Mouse (Mus musculus): ENCODE data around the gene Syngr2.

Syngr2 gene

GRCm38 (mm10) chr11:117816389-117816996 lies 7.0 kb downstream of the Syngr2 start:
- ChIA-PET CTCF (interaction anchor here (0.6 to 4.0 kb wide), 24 partner anchors 8 to 456 kb away, joined by 3 to 19 read pairs (median 3); partner anchors contain the start of genes Afmid (in 1 of the 4) and Tk1 (in 1 of the 4)), POLR2A (interaction anchor here (0.5 to 5.0 kb wide), 30 partner anchors 9 to 531 kb away, joined by 3 to 18 read pairs (median 4); partner anchors contain the start of genes Afmid (in 4 of the 4), Tk1 (in 4 of the 4), Tmc6 (in 1 of the 4) and Tmc8 (in 1 of the 4))

- ChIA-PET POLR2A (interaction anchor here in 3 of 4 experiments (0.9 to 5.0 kb wide), 16 partner anchors 8 to 55 kb away, joined by 3 to 24 read pairs (median 4); partner anchors contain the start of genes Gm20708 (in 3 of the 3) and Syngr2 (in 3 of the 3)), CTCF (interaction anchor here in 2 of 4 experiments (1.2 to 4.0 kb wide), 3 partner anchors 13 to 29 kb away, joined by 3 to 17 read pairs (median 3); no protein-coding TSS in a partner anchor)
Measured at GRCm38 (mm10) chr11:117819095-117819494, 9.6 kb downstream of the Syngr2 start.

- CTCF ChIA-PET = interaction anchor here in 2 of 4 experiments (1.0 to 4.0 kb wide), 3 partner anchors 11 to 15 kb away, joined by 3 to 17 read pairs (median 4); partner anchors contain the start of genes Gm20708 (in 1 of the 2) and Syngr2 (in 1 of the 2)
- POLR2A ChIA-PET = interaction anchor here (0.6 to 5.0 kb wide), 11 partner anchors 10 to 479 kb away, joined by 3 to 24 read pairs (median 5); partner anchors contain the start of genes Gm20708 (in 3 of the 4) and Syngr2 (in 3 of the 4)
Measured at GRCm38 (mm10) chr11:117820173-117820572, 10.7 kb downstream of the Syngr2 start.

- ChIA-PET CTCF (interaction anchor here in 2 of 4 experiments (0.7 to 1.1 kb wide), 2 partner anchors 13 to 32 kb away, joined by 3 read pairs; no protein-coding TSS in a partner anchor), POLR2A (interaction anchor here in 2 of 4 experiments (1.0 to 5.0 kb wide), 5 partner anchors 10 to 83 kb away, joined by 3 to 24 read pairs (median 4); partner anchors contain the start of genes Gm20708 (in 1 of the 2) and Syngr2 (in 1 of the 2))
Measured at GRCm38 (mm10) chr11:117821868-117822267, 12.4 kb downstream of the Syngr2 start.

- ChIA-PET CTCF (interaction anchor here in 2 of 4 experiments (0.6 to 4.2 kb wide), 3 partner anchors 9 to 245 kb away, joined by 3 to 31 read pairs (median 8); no protein-coding TSS in a partner anchor), POLR2A (interaction anchor here in 2 of 4 experiments (0.6 to 1.5 kb wide), 4 partner anchors 9 to 411 kb away, joined by 3 to 6 read pairs (median 4); no protein-coding TSS in a partner anchor)
Measured at GRCm38 (mm10) chr11:117822728-117823241, 13.3 kb downstream of the Syngr2 start.

GRCm38 (mm10) chr11:117823411-117823810 lies 13.9 kb downstream of the Syngr2 start:
- CTCF ChIA-PET = interaction anchor here in 3 of 4 experiments (0.6 to 4.2 kb wide), 5 partner anchors 9 to 246 kb away, joined by 3 to 31 read pairs (median 8); partner anchors contain the start of genes Gm20708 (in 2 of the 3) and Syngr2 (in 2 of the 3)
- POLR2A ChIA-PET = interaction anchor here in 2 of 4 experiments (0.6 to 3.1 kb wide), 7 partner anchors 9 to 424 kb away, joined by 3 to 17 read pairs (median 4); no protein-coding TSS in a partner anchor

GRCm38 (mm10) chr11:117824060-117824969 lies 14.8 kb downstream of the Syngr2 start:
- CTCF ChIA-PET = interaction anchor here (0.5 to 4.2 kb wide), 50 partner anchors 8 to 440 kb away, joined by 3 to 31 read pairs (median 4); partner anchors contain the start of genes Gm20708 (in 2 of the 4), Syngr2 (in 2 of the 4), Tmc6 (in 2 of the 4) and Tmc8 (in 2 of the 4)
- POLR2A ChIA-PET = interaction anchor here (0.5 to 3.1 kb wide), 36 partner anchors 8 to 712 kb away, joined by 3 to 18 read pairs (median 4); partner anchors contain the start of genes Gm20708 (in 2 of the 4), Syngr2 (in 2 of the 4), Tnrc6c (in 2 of the 4) and Birc5 (in 1 of the 4)

GRCm38 (mm10) chr11:117825333-117826101 lies 16.0 kb downstream of the Syngr2 start, which contains the start of the genes Afmid and Tk1:
TSS of gene Afmid (plus strand) at chr11:117825924.
TSS of gene Tk1 (minus strand) at chr11:117826092.
- CTCF ChIA-PET = interaction anchor here (0.5 to 4.2 kb wide), 47 partner anchors 9 to 1254 kb away, joined by 3 to 31 read pairs (median 4); partner anchors contain the start of genes Tmc6 (in 2 of the 4), Tmc8 (in 2 of the 4), Gm20708 (in 1 of the 4) and Syngr2 (in 1 of the 4)
- POLR2A ChIA-PET = interaction anchor here (0.6 to 3.1 kb wide), 51 partner anchors 9 to 545 kb away, joined by 3 to 18 read pairs (median 4); partner anchors contain the start of genes Gm20708 (in 3 of the 4), Syngr2 (in 3 of the 4), 6030468B19Rik (in 2 of the 4) and Birc5 (in 2 of the 4)

- CTCF ChIA-PET = interaction anchor here (0.5 to 4.2 kb wide), 25 partner anchors 10 to 1254 kb away, joined by 3 to 31 read pairs (median 3); partner anchors contain the start of genes Gm20708 (in 1 of the 4) and Syngr2 (in 1 of the 4)
- POLR2A ChIA-PET = interaction anchor here (0.7 to 3.1 kb wide), 43 partner anchors 9 to 546 kb away, joined by 3 to 18 read pairs (median 4); partner anchors contain the start of genes Gm20708 (in 3 of the 4), Syngr2 (in 3 of the 4), Birc5 (in 2 of the 4) and Tnrc6c (in 2 of the 4)
Measured at GRCm38 (mm10) chr11:117826164-117826563, 16.7 kb downstream of the Syngr2 start.

GRCm38 (mm10) chr11:117826916-117827315 lies 17.4 kb downstream of the Syngr2 start:
- ChIA-PET POLR2A (interaction anchor here in 3 of 4 experiments (0.6 to 2.9 kb wide), 19 partner anchors 8 to 137 kb away, joined by 3 to 18 read pairs (median 4); partner anchors contain the start of genes Birc5 (in 2 of the 3) and 6030468B19Rik (in 1 of the 3)), CTCF (interaction anchor here in 2 of 4 experiments (0.7 to 1.3 kb wide), 2 partner anchors 52 to 379 kb away, joined by 3 read pairs; no protein-coding TSS in a partner anchor)

- POLR2A ChIA-PET = interaction anchor here in 3 of 4 experiments (0.5 to 2.3 kb wide), 15 partner anchors 9 to 918 kb away, joined by 3 to 7 read pairs (median 4); partner anchors contain the start of genes Birc5 (in 1 of the 3), Gm20708 (in 1 of the 3) and Syngr2 (in 1 of the 3)
- CTCF ChIA-PET = interaction anchor here in 2 of 4 experiments (0.5 to 2.0 kb wide), 5 partner anchors 36 to 351 kb away, joined by 3 to 10 read pairs (median 3); no protein-coding TSS in a partner anchor
Measured at GRCm38 (mm10) chr11:117827386-117827785, 17.9 kb downstream of the Syngr2 start.

GRCm38 (mm10) chr11:117828149-117828887 lies 18.9 kb downstream of the Syngr2 start:
- ChIA-PET CTCF (interaction anchor here in 3 of 4 experiments (0.5 to 2.0 kb wide), 4 partner anchors 32 to 51 kb away, joined by 3 to 10 read pairs (median 4); no protein-coding TSS in a partner anchor), POLR2A (interaction anchor here in 3 of 4 experiments (0.5 to 2.3 kb wide), 11 partner anchors 10 to 141 kb away, joined by 3 to 8 read pairs (median 4); partner anchors contain the start of genes Birc5 (in 1 of the 3), Gm20708 (in 1 of the 3) and Syngr2 (in 1 of the 3))

GRCm38 (mm10) chr11:117828888-117829604 lies 19.6 kb downstream of the Syngr2 start:
- CTCF ChIA-PET = interaction anchor here in 1 of 4 experiments (2.0 kb wide), 1 partner anchor 38 kb away, joined by 10 read pairs; no protein-coding TSS in a partner anchor
- POLR2A ChIA-PET = interaction anchor here in 3 of 4 experiments (0.5 to 2.3 kb wide), 8 partner anchors 10 to 419 kb away, joined by 3 to 7 read pairs (median 3); partner anchors contain the start of genes Gm20708 (in 2 of the 3) and Syngr2 (in 2 of the 3)
